Mouse (Mus musculus) megakaryocyte, embryonic 14.5 days (primary cell): ENCODE measurements around the gene Orm1. TPM values are rescaled to one million over a fixed set of nuclear protein-coding genes. Genes with fewer than 3 reads are reported as not detected.
A peak's percentile ranks its signal among the peaks of the same experiment; 100 is the strongest.

Experiments used
- H3K27me3 ChIP-seq: replicated peaks from 2 replicates; pipeline ENCODE3; 2012; ENCODE audit warnings: inconsistent platforms
- H3K36me3 ChIP-seq: replicated peaks from 2 replicates; pipeline ENCODE3; 2012; ENCODE audit warnings: low read length, inconsistent platforms, mixed read lengths
- H3K4me1 ChIP-seq: 2 replicates; pipeline ENCODE4 v1.6.1; 2012; ENCODE audit warnings: inconsistent platforms
- H3K4me3 ChIP-seq: replicated peaks from 2 replicates; pipeline ENCODE3; 2012; ENCODE audit warnings: moderate library complexity, mild to moderate bottlenecking, inconsistent platforms
- H3K9me3 ChIP-seq: 2 replicates; pipeline ENCODE4 v1.6.1; 2012; ENCODE audit warnings: inconsistent platforms
- FLI1 ChIP-seq: IDR thresholded peaks from 2 replicates; pipeline ENCODE4 v1.6.1; 2012; ENCODE audit warnings: low read length, inconsistent platforms, mixed read lengths
- GATA1 ChIP-seq: IDR thresholded peaks from 3 replicates; pipeline ENCODE4 v1.6.1; 2012; ENCODE audit warnings: mixed read lengths, low read length, inconsistent platforms, borderline replicate concordance
- polyA plus RNA-seq: library from polyadenylated mRNA; stranded (reverse); fragments of >175 nt; gene quantifications from 2 replicates; pipeline ENCODE4 v1.2.3, GENCODE M21; 2012; ENCODE audit warnings: low replicate concordance; ENCODE audit not compliant: insufficient read depth

Orm1 gene
- polyA plus RNA-seq, 1 experiment = not detected

DNA sequence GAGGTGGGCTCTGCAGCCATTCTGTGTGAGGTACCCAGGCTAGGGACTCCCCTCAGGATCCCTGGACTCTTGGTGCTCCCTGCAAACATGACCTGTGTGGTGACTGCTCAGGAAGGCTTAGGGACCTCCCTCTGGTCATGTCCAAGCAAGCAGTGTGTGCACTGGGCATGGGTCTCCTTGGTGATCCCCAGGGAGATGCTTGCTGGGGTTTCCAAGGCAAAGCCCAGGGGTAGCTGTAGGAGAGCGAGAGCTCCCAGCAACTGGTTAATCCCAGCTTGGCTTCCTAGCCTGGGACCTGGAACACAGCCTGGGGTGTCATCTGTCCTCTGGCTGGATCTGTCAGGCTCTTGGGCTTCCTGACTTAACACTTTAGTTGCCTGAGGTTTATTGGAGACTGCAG is 31.0 kb downstream of the Orm1 start:
- peaks cover 80% of the 10 kb centered on the region for H3K36me3 ChIP-seq
- H3K4me1 ChIP-seq = peaks cover 16% of the 10 kb centered on the region
- H3K9me3 ChIP-seq = no peaks in the 10 kb centered on the region
- TF ChIP-seq FLI1 (no peak), GATA1 (no peak)
- no peak overlapping the region for H3K4me3 ChIP-seq
- H3K27me3 ChIP-seq = peaks cover 2% of the 10 kb centered on the region

DNA sequence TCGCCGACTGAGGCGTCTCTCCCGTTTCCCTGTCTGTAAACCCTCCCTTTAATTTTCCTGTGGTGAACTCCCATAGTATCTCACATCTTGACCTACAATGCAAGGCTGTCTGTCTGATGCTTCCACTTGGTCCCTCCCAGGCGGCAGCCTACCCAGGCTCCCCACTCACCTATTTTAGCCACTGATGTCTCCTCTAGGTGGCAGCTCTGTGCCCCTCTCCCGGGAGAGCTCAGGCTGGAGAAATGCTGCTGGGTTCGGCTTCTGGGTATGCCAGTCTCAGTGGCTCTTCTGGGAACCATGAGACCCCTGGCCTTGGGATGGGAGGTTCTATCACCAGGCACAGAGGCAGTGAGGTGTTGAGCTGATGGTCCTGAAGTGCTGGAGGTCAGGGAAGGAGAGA is 33.1 kb downstream of the Orm1 start:
- Histone ChIP-seq H3K27me3 (peaks cover 3% of the 10 kb centered on the region), H3K4me3 (no peak overlapping the region), H3K9me3 (no peaks in the 10 kb centered on the region), H3K36me3 (peaks cover 90% of the 10 kb centered on the region), H3K4me1 (peaks cover 19% of the 10 kb centered on the region)
- TF ChIP-seq FLI1 = no peak
- no peak for TF ChIP-seq GATA1

DNA sequence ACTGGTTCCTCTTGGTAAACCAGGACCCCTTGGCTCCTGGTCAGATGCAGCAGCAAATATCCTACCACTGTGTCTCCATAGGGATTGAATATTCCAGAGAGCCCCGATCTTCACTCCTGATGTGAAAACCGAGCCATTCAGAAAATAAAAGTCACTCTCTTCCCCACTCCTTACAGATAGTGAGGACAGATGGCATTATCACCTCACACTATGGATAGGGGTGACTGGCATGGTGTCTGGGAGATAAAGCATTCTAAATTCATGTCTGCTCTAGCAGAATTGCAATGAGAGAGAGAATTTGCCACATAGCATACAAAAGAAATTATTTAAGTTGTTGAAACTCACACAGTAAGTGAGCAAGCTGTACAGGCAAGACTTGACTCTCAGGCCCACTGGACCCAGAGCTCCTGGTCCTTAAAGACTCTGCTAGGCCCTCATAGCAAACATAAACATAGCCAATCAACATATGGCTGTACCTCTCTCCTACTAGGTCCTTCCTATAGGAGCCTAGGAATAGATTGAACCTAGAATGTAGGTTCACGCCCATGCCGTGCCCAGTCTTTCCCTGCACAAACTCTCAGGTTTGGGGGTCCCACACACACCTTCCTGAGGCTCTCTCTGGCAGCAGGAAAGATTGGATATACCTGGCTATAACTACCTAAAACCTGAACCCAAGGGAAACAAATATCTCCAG is 38.5 kb downstream of the Orm1 start:
- Histone ChIP-seq H3K9me3 (no peaks in the 10 kb centered on the region), H3K4me3 (no peak overlapping the region), H3K27me3 (peaks cover 3% of the 10 kb centered on the region), H3K36me3 (peaks cover 68% of the 10 kb centered on the region), H3K4me1 (peaks cover 49% of the 10 kb centered on the region)
- TF ChIP-seq GATA1 (no peak), FLI1 (no peak)

DNA sequence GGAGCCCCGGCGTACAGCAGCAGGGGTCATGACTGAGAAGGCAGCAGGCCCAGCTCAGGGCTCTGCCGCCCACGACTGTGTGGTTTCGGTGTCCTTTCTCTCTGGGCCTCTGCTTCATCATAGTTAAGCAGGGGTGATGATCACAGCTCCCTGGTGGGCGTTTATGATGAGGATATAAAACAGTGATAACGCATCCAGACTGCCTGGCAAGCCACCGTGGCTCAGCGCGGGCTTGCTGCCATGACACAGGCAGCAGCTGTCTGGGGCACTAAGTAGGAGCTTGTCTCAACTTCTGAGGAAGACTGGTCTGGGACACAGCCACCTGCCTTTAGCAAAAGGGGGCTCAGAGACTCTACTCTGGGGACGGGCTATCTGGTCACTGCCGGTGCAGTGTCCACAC is 39.1 kb downstream of the Orm1 start:
- H3K36me3 ChIP-seq = peaks cover 65% of the 10 kb centered on the region
- no peaks in the 10 kb centered on the region for H3K9me3 ChIP-seq
- no peak overlapping the region for H3K4me3 ChIP-seq
- peaks cover 3% of the 10 kb centered on the region for H3K27me3 ChIP-seq
- TF ChIP-seq GATA1 (no peak), FLI1 (no peak)
- peaks cover 50% of the 10 kb centered on the region for H3K4me1 ChIP-seq

DNA sequence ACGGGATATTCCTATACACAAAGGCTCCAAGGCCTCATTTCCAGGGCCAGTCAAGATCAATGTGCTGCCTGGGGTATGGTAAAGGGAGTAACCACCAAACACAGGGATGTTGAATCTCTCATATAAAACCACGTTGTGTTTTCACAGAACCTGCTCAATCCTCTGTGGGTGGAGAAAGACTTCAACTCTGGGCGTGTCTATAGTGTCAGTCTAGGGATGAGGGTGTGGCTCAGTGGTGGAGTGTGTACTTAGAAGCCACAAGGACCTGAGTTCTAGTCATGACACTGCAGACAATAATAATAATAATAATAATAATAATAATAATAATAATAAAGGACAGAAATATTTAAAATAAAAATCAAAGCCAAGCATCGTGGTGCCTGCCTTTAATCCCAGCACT is 39.9 kb downstream of the Orm1 start:
- Histone ChIP-seq H3K4me1 (peaks cover 53% of the 10 kb centered on the region), H3K4me3 (no peak overlapping the region), H3K9me3 (no peaks in the 10 kb centered on the region), H3K27me3 (peaks cover 3% of the 10 kb centered on the region), H3K36me3 (peaks cover 57% of the 10 kb centered on the region)
- TF ChIP-seq FLI1 (no peak), GATA1 (no peak)

DNA sequence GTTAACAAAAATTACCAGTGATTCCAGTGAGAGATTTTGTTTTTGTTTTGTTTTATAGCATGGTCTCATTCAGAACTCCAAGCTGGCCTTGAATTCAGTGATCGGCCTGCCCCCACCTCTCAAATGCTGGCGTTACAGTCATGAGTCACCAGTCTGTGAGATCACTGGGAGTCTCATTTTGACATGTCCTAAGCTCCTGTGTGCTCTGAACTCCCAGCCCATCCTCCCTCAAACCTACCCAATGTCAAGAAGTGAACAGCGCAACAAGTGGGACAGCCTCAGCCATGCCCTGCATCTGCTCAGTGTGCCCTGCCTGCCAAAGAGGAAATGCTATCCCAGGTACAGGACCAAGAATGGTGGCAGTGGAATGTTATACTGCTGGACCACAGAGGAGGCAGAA is 40.9 kb downstream of the Orm1 start:
- Histone ChIP-seq H3K27me3 (peaks cover 3% of the 10 kb centered on the region), H3K4me3 (no peak overlapping the region), H3K36me3 (peaks cover 49% of the 10 kb centered on the region), H3K9me3 (no peaks in the 10 kb centered on the region), H3K4me1 (peaks cover 56% of the 10 kb centered on the region)
- no peak for TF ChIP-seq GATA1

DNA sequence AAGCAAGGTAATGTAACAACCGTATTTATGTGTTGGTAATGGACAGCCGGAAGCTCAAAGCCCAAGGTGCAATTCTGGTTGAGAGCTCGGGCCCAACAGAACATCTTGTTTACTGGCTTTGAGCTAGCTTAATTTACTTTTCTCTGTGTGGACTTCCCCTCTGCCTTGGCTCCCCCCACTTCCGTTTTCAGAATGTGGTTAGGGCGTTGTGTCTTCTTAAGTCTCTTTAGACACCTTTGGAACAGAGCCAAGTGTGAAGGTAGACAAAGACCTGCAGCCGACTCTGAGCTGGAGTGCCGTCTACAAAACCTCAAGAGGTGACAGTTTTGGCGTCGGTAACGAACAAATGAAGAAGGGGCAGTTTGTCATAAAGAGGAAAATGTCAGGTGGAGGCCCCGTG is 41.4 kb downstream of the Orm1 start:
- Histone ChIP-seq H3K27me3 (no peaks in the 10 kb centered on the region), H3K36me3 (peaks cover 44% of the 10 kb centered on the region), H3K4me3 (no peak overlapping the region), H3K4me1 (peaks cover 54% of the 10 kb centered on the region), H3K9me3 (no peaks in the 10 kb centered on the region)
- no peak for TF ChIP-seq FLI1
- no peak for TF ChIP-seq GATA1

DNA sequence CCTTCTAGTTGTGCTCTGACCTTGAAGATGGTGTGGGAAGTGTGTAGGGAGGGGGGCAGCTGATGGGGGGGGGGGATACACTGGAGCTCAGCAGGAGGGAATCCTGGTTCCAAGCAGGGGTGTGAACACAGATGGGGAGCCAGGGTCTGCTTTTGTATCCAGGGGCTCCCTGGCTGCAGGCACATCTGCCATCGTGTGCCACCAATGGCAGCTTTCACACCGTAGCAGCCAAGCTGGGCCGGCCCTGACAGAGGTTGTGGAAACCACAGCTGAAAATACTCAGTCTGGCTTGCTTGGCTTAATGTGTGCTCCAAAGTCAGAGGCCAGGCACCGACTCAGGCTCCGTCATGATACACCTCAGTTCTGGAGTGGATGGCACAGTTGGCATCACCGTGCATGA is 43.7 kb downstream of the Orm1 start:
- Histone ChIP-seq H3K4me1 (peaks cover 55% of the 10 kb centered on the region), H3K4me3 (no peak overlapping the region), H3K9me3 (no peaks in the 10 kb centered on the region), H3K27me3 (peaks cover 1% of the 10 kb centered on the region), H3K36me3 (peaks cover 32% of the 10 kb centered on the region)
- TF ChIP-seq FLI1 (no peak), GATA1 (no peak)

DNA sequence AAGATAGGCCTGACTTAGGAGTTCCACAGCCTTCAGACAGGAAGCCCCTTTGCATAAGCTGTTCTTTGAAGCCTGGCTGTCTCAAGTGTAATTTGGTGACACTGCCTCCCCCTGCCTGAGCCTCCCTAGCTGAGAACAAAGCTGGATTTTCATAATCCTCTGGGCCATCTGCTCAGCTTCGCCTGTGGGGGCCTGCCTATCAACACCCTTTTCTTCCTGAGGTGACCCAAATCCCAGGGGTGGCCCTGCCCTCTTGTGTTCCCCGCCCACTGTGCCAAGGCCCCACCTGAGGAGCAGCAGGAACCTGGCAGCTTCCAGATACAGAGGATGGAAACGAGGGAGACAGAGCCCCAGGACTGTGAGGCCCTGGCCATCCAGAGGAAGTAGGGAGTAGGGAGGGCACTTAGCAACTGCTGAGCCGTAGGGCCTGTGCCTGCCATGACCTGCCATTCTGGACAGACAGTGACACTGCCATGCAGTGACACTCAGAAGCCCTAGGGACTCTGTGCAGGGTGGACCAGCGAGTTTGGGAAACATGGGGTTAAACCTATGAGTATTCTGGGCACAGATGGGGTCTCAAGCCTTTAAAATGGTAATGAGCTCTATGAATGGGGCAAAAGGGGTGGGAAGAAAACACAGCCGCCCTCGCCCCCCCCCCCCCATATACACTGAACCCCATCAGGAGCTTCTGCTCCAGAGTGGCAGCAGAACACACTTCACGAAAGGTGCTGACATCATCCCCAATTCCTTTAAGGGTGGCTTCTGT is 44.9 kb downstream of the Orm1 start:
- H3K9me3 ChIP-seq = no peaks in the 10 kb centered on the region
- TF ChIP-seq FLI1 = no peak
- TF ChIP-seq GATA1 = no peak

DNA sequence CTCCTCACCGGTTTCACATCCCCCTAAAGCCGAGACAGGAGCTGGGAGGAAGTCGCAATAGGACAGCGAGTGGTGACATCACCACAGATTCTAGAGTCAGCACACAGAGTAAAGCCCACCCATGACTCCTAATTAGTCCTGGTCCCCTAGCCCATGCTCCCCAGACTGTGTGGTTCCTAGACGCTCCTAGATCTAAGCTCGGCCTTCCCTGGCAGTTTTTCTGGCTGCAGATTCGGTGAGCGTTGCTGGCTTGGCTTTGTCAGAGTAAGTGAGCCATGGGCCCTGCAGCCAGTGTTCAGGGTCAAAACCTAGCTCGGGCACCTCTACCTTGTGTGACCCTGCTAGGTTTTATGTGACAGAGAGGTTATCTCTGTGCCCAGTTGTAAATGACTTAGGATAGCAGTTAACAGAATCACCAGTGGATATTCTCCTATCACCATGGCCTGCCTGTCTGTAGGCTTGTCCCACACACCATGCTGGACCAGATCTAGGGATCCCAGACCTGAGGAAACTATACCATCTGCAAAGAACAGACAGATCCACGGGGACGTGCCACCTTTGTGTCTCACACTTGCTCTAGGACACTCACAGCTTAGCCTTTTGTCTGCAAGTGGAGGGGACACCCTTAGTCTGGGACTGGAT is 45.6 kb downstream of the Orm1 start:
- no peak overlapping the region for H3K4me3 ChIP-seq
- peaks cover 3% of the 10 kb centered on the region for H3K27me3 ChIP-seq
- H3K9me3 ChIP-seq = no peaks in the 10 kb centered on the region
- TF ChIP-seq GATA1 (no peak), FLI1 (no peak)
- H3K4me1 ChIP-seq = peaks cover 44% of the 10 kb centered on the region
- peaks cover 37% of the 10 kb centered on the region for H3K36me3 ChIP-seq

More for the DNA sequence above, 44.9 kb downstream of the Orm1 start:
- H3K36me3 ChIP-seq = peaks cover 30% of the 10 kb centered on the region
- H3K27me3 ChIP-seq = peaks cover 3% of the 10 kb centered on the region
- peaks cover 44% of the 10 kb centered on the region for H3K4me1 ChIP-seq
- H3K4me3 ChIP-seq = peak overlapping the region; percentile 29
